Mouse (Mus musculus): Measurements from ENCODE around the gene Aven. TPM values are rescaled to one million over a fixed set of nuclear protein-coding genes. Genes with fewer than 3 reads are reported as not detected.

Aven gene
- total RNA-seq, 1 experiment = 22.3 TPM

DNA sequence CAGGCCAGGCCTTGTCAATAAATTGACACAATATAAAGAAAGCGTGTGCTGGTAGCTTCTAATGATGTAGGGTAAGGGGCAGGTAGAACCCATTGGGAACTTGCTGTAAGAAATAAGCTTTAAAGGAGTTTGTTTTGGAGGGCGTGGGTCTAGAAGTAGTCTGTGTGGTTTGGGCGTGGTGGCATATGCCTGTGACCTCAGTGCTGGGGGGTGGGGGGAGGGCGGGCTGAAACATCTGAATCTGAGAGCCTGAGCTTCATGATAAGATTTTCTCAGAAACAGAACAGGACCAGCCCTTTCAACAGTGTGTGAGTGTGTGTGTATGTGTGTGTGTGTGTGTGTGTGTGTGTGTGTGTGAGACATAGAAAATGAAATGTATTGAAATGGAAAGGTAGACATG lies 17.4 kb downstream of the Aven start:
- no peak for DNase-seq (ENCODE audit: low read depth, low spot score)
- no peak for TF ChIP-seq MAFK (IDR thresholded peaks at IDR 0.05; ENCODE audit: insufficient read depth, low read depth, low read length)
- no peak for TF ChIP-seq ZC3H11A (IDR thresholded peaks at IDR 0.05; ENCODE audit: borderline replicate concordance, low read depth, low read length)
- no peak for TF ChIP-seq HCFC1 (IDR thresholded peaks at IDR 0.05; ENCODE audit: borderline replicate concordance, insufficient read depth, low read length)
- no peak for TF ChIP-seq ZNF384 (IDR thresholded peaks at IDR 0.05; ENCODE audit: low read depth, low read length)
- TF ChIP-seq CHD2 (IDR thresholded peaks at IDR 0.05; ENCODE audit: low read depth, low read length) = no peak
- Histone ChIP-seq H3K9ac (ENCODE audit: insufficient read depth, low read depth, low read length, poor library complexity, severe bottlenecking) (no peak overlapping the region), H3K4me3 (ENCODE audit: insufficient read depth in 1 of 2, low read depth in 1 of 2, low read length in 2 of 2, poor library complexity in 1 of 2, severe bottlenecking in 1 of 2) (no peak overlapping the region), H3K4me1 (ENCODE audit: control insufficient read depth in 2 of 2, insufficient read depth in 2 of 2, low read length in 2 of 2, poor library complexity in 1 of 2) (no peaks in the 10 kb centered on the region), H3K36me3 (ENCODE audit: control insufficient read depth, insufficient read depth, low read length, poor library complexity, severe bottlenecking) (no peaks in the 10 kb centered on the region), H3K9me3 (ENCODE audit: control insufficient read depth, insufficient read depth, low read depth, low read length) (no peaks in the 10 kb centered on the region), H3K27ac (ENCODE audit: insufficient read depth, low read depth, low read length, poor library complexity, severe bottlenecking) (no peak overlapping the region)
- in situ Hi-C loops (cut with MboI; ENCODE audit: low sequenced_read_pairs in 2 of 2, unreplicated experiment in 2 of 2) = no loop called here

DNA sequence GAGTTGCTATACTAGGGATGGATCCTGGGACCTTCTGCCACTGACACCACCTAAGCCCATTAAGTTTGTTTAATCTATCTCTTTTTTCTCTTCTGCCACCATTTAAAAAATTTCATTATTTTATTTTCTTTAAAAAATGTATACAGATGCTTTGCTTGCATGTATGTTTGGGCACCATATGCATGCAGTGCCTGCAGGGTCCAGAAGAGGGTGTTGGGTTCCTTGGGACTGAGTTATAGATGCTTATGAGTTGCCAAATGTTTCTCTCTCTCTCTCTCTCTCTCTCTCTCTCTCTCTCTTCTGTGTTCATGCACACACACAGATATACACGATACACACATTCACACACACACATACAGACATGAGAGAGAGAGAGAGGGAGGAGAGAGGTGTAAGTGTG lies 20.3 kb downstream of the Aven start:
- DNase-seq (ENCODE audit: low read depth, low spot score) = no peak
- Histone ChIP-seq H3K9me3 (ENCODE audit: control insufficient read depth, insufficient read depth, low read depth, low read length) (no peaks in the 10 kb centered on the region), H3K4me1 (ENCODE audit: control insufficient read depth in 2 of 2, insufficient read depth in 2 of 2, low read length in 2 of 2, poor library complexity in 1 of 2) (no peaks in the 10 kb centered on the region), H3K36me3 (ENCODE audit: control insufficient read depth, insufficient read depth, low read length, poor library complexity, severe bottlenecking) (no peaks in the 10 kb centered on the region), H3K4me3 (ENCODE audit: insufficient read depth in 1 of 2, low read depth in 1 of 2, low read length in 2 of 2, poor library complexity in 1 of 2, severe bottlenecking in 1 of 2) (no peak overlapping the region), H3K27ac (ENCODE audit: insufficient read depth, low read depth, low read length, poor library complexity, severe bottlenecking) (no peak overlapping the region), H3K9ac (ENCODE audit: insufficient read depth, low read depth, low read length, poor library complexity, severe bottlenecking) (no peak overlapping the region)
- TF ChIP-seq CHD2 (IDR thresholded peaks at IDR 0.05; ENCODE audit: low read depth, low read length) (no peak), MAFK (IDR thresholded peaks at IDR 0.05; ENCODE audit: insufficient read depth, low read depth, low read length) (no peak), ZC3H11A (IDR thresholded peaks at IDR 0.05; ENCODE audit: borderline replicate concordance, low read depth, low read length) (no peak), HCFC1 (IDR thresholded peaks at IDR 0.05; ENCODE audit: borderline replicate concordance, insufficient read depth, low read length) (no peak), ZNF384 (IDR thresholded peaks at IDR 0.05; ENCODE audit: low read depth, low read length) (no peak)
- in situ Hi-C loops (cut with MboI; ENCODE audit: low sequenced_read_pairs in 2 of 2, unreplicated experiment in 2 of 2) = no loop called here

DNA sequence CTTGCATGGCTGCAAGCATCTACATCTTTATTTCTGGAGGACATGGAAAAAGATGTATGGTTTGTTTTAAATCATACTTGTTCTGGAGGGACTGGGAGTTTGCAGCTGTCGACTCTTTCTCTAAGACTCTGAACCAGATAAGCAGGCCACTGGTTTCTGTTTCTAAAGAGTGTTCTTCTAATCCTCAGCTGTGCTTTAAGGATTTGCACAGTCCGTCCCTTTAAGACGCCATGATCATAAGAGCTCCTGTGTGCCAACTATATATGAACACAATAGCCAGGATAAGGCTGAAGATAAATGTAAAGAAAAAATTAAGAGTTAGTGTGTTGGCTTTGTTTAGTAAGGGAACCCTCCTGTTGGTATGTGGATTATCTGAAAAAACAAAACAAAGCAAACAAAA lies 24.0 kb downstream of the Aven start:
- H3K27ac ChIP-seq (ENCODE audit: insufficient read depth, low read depth, low read length, poor library complexity, severe bottlenecking) = no peak overlapping the region
- TF ChIP-seq HCFC1 (IDR thresholded peaks at IDR 0.05; ENCODE audit: borderline replicate concordance, insufficient read depth, low read length) (no peak), ZNF384 (IDR thresholded peaks at IDR 0.05; ENCODE audit: low read depth, low read length) (no peak), MAFK (IDR thresholded peaks at IDR 0.05; ENCODE audit: insufficient read depth, low read depth, low read length) (no peak), CHD2 (IDR thresholded peaks at IDR 0.05; ENCODE audit: low read depth, low read length) (no peak), ZC3H11A (IDR thresholded peaks at IDR 0.05; ENCODE audit: borderline replicate concordance, low read depth, low read length) (no peak)
- no peaks in the 10 kb centered on the region for H3K9me3 ChIP-seq (ENCODE audit: control insufficient read depth, insufficient read depth, low read depth, low read length)
- H3K36me3 ChIP-seq (ENCODE audit: control insufficient read depth, insufficient read depth, low read length, poor library complexity, severe bottlenecking) = no peaks in the 10 kb centered on the region
- no peaks in the 10 kb centered on the region for H3K4me1 ChIP-seq (ENCODE audit: control insufficient read depth in 2 of 2, insufficient read depth in 2 of 2, low read length in 2 of 2, poor library complexity in 1 of 2)
- no peak overlapping the region for H3K9ac ChIP-seq (ENCODE audit: insufficient read depth, low read depth, low read length, poor library complexity, severe bottlenecking)
- no peak for DNase-seq (ENCODE audit: low read depth, low spot score)
- in situ Hi-C loops (cut with MboI; ENCODE audit: low sequenced_read_pairs in 2 of 2, unreplicated experiment in 2 of 2) = no loop called here
- H3K4me3 ChIP-seq (ENCODE audit: insufficient read depth in 1 of 2, low read depth in 1 of 2, low read length in 2 of 2, poor library complexity in 1 of 2, severe bottlenecking in 1 of 2) = no peak overlapping the region

DNA sequence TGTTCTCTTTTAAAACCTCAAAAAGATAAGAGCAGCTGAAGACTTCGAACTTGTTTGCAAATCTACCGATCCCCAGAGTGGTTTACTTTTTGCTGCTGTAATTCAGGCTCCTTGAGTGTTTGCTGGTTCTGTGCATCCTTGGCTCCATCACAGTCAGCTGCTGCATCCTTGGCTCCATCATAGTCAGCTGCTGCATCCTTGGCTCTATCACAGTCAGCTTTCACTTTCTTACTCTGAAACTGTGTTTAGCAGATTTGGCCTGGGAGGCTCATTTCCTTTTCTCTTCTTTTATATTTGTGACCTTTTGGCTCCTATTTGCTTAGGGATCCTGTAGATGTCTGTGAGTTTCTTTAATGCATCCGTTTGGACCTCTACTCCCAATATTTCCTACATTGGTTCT lies 24.5 kb downstream of the Aven start:
- Histone ChIP-seq H3K9me3 (ENCODE audit: control insufficient read depth, insufficient read depth, low read depth, low read length) (no peaks in the 10 kb centered on the region), H3K4me3 (ENCODE audit: insufficient read depth in 1 of 2, low read depth in 1 of 2, low read length in 2 of 2, poor library complexity in 1 of 2, severe bottlenecking in 1 of 2) (no peak overlapping the region), H3K9ac (ENCODE audit: insufficient read depth, low read depth, low read length, poor library complexity, severe bottlenecking) (no peak overlapping the region), H3K4me1 (ENCODE audit: control insufficient read depth in 2 of 2, insufficient read depth in 2 of 2, low read length in 2 of 2, poor library complexity in 1 of 2) (no peaks in the 10 kb centered on the region), H3K36me3 (ENCODE audit: control insufficient read depth, insufficient read depth, low read length, poor library complexity, severe bottlenecking) (no peaks in the 10 kb centered on the region), H3K27ac (ENCODE audit: insufficient read depth, low read depth, low read length, poor library complexity, severe bottlenecking) (no peak overlapping the region)
- no peak for DNase-seq (ENCODE audit: low read depth, low spot score)
- TF ChIP-seq ZC3H11A (IDR thresholded peaks at IDR 0.05; ENCODE audit: borderline replicate concordance, low read depth, low read length) = no peak
- TF ChIP-seq HCFC1 (IDR thresholded peaks at IDR 0.05; ENCODE audit: borderline replicate concordance, insufficient read depth, low read length) = no peak
- TF ChIP-seq ZNF384 (IDR thresholded peaks at IDR 0.05; ENCODE audit: low read depth, low read length) = no peak
- TF ChIP-seq CHD2 (IDR thresholded peaks at IDR 0.05; ENCODE audit: low read depth, low read length) = no peak
- no peak for TF ChIP-seq MAFK (IDR thresholded peaks at IDR 0.05; ENCODE audit: insufficient read depth, low read depth, low read length)
- in situ Hi-C loops (cut with MboI; ENCODE audit: low sequenced_read_pairs in 2 of 2, unreplicated experiment in 2 of 2) = no loop called here

DNA sequence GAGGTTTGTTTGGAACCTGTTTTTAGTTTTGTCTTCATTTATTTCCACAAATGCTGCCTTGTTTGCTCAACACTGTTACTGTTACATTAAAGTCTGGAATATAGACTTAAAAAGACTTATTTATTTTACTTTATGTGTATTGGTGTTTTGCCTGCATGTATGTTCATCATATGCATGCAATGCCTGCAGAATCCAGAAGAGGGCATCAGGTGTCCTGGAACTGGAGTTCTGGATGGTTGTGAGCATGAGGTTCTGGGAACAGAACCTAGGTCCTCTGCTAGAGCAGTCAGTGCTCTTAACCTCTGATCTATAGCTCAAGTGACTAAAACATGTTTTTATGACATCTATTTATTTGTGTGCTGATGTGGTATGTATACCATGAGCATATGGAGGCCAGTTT lies 25.8 kb downstream of the Aven start:
- TF ChIP-seq CHD2 (IDR thresholded peaks at IDR 0.05; ENCODE audit: low read depth, low read length) = no peak
- no peak; the same call in 1 of the 2 replicates for TF ChIP-seq ZC3H11A (IDR thresholded peaks at IDR 0.05; ENCODE audit: borderline replicate concordance, low read depth, low read length)
- no peak for TF ChIP-seq HCFC1 (IDR thresholded peaks at IDR 0.05; ENCODE audit: borderline replicate concordance, insufficient read depth, low read length)
- no peak for TF ChIP-seq ZNF384 (IDR thresholded peaks at IDR 0.05; ENCODE audit: low read depth, low read length)
- TF ChIP-seq MAFK (IDR thresholded peaks at IDR 0.05; ENCODE audit: insufficient read depth, low read depth, low read length) = no peak
- Histone ChIP-seq H3K9me3 (ENCODE audit: control insufficient read depth, insufficient read depth, low read depth, low read length) (no peaks in the 10 kb centered on the region), H3K36me3 (ENCODE audit: control insufficient read depth, insufficient read depth, low read length, poor library complexity, severe bottlenecking) (peaks cover 3% of the 10 kb centered on the region; the same call in 1 of the 2 replicates), H3K27ac (ENCODE audit: insufficient read depth, low read depth, low read length, poor library complexity, severe bottlenecking) (no peak overlapping the region), H3K4me1 (ENCODE audit: control insufficient read depth in 2 of 2, insufficient read depth in 2 of 2, low read length in 2 of 2, poor library complexity in 1 of 2) (no peaks in the 10 kb centered on the region; a peak in 1 of 4 replicates), H3K9ac (ENCODE audit: insufficient read depth, low read depth, low read length, poor library complexity, severe bottlenecking) (no peak overlapping the region), H3K4me3 (ENCODE audit: insufficient read depth in 1 of 2, low read depth in 1 of 2, low read length in 2 of 2, poor library complexity in 1 of 2, severe bottlenecking in 1 of 2) (no peak overlapping the region)
- in situ Hi-C loops (cut with MboI; ENCODE audit: low sequenced_read_pairs in 2 of 2, unreplicated experiment in 2 of 2) = no loop called here
- DNase-seq (ENCODE audit: low read depth, low spot score) = no peak

Data from ES-E14 (cell line).